Mouse (Mus musculus) ovary, postnatal 10 days (tissue): ENCODE data around the gene Kcnc3.

Experiments used
- DNase-seq: peaks from one replicate; pipeline ENCODE4 v3.0.0; 2022; ENCODE audit warnings: low spot score

The Kcnc3 gene

DNA sequence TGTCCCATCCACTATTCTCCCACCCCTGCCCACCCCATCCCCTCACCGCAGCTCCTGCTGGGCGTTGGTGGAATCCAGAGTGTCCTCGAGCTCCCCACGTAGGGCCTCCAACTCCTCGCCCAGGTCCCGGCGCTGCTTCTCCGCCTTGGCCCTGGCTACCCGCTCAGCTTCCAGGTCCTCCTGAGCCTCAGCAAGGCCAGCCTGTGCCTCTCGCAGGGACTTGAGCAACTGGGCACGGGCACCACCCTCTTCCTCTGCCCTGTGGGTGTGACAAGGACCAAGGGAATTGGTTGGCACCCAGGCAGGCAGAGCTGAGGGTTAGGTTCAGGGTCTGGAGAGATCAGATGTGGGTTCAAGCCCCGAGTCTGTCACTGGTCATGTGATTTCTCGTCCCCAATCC, 36.5 kb downstream of the Kcnc3 start:
- DNase-seq = no peak

DNA sequence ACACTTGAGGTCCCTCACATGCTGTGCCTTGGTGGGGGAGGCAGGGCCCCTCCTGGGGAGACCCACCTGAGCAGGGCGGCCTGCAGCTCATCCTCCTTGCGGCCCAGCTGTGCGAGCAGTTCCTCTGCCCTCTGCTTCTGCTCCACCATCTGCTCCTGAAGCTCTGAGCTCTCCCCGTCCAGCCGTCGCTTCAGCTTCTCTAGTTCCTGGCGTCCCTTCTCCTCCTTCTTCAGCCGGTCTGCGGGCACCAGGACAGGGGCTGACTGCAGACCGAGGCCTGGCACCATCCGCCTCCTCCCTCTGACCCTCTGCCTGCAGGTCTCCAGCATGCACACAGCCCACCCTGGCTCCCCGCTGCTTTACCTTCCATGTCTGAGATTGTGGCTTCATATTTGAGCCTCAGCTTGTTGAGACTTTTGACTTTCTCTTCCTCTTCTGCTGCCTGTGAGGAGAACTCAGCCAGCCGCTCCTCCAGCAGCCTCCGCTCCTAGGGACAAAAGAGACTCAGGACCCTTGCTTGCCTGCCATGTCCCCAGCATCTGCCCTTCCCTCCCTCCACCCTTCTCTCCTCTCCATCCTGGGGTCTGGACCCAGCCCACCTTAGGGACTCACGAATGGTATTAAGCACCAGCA, 38.1 kb downstream of the Kcnc3 start:
- DNase-seq = no peak

DNA sequence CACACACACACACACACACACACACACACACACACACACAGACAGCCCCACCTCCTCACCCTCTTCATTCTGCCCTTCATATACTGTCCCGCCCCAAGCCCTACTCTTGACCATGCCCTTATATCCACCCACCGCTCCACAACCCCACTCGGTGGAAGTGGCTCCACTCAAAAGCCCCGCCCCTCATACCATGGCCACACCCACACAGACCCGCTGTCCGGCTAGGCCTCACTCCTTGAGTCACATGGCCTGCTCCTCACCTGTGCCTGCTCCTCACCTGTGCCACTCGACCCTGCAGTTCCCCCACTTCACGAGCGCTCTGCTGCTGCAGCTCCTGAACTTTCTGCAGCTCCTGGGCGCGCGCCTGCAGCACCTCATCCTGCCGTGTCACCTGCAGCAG, 40.0 kb downstream of the Kcnc3 start:
- no peak for DNase-seq

DNA sequence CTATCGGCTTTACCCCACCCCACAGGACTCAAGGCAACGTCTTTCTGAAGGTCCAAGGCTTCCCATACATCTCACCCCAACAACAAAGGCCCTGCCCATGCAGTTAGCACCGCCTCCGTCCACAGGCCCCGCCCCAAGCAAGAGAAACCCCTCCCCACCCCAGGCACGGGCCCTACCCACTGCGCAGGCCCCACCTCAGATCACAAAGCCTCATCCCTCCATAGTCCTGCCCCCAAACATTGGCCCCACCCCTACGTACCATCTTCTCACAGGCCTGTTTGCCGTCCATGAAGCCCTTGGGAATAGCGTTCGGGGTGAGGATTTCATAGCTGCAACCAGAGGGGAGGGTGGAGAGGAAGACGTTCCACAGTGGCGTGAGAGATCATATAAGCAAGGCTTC, 42.2 kb downstream of the Kcnc3 start:
- no peak for DNase-seq

DNA sequence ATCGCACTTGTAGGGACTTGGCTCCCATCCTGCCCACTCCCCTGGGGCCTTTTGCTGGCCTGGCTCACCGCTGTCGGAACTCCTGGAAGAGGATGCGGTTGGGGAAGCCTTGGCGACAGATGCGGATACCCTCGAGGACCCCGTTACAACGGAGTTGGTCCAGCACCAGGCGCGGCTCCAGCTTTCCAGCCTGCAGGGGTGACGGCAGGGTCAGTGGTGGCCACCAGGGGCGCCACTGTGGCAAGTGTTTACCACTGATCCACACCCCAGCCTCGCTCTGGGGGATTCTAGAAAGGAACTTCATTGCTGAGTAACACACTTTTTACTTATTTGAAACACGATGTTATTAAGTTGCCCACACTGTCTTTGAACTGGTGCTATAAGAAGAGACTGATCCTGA, 42.9 kb downstream of the Kcnc3 start:
- DNase-seq = no peak

DNA sequence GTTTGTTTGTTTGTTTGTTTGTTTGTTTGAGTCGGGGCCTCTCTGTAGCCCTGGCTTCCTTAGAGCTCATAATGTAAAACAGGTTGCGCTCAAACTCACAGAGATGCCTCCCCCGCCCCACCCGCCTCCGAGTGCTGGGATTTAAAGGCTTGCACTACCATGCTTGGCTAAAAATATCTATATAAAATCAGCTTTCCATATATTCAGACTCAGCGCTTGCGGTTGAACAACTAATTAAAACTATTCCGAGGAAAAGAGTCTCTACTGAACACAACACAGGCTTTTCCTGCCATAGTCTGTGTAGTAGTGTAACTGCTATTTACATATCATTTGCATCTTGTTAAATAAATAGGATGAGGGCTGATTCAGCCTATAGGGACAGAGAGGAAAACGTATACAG, 46.2 kb downstream of the Kcnc3 start:
- no peak for DNase-seq

DNA sequence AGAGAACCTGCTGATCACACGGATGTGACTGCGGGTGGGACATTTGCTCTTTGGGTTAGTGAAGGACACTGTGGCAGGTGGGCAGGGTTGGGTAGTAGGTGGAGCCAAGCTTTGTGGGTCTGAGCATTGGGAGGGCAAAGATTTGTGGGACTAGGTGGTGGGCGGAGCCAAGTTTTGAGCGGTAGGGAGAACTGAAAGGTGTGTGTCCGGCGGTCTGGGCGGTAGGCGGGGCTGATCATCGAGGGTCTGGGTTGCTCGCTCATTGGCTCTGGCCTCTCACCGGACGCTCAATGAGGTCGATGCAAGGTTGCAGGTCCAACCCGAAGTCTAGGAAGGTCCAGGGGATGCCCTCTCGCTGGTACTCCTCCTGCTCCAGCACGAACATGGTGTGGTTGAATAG, 48.2 kb downstream of the Kcnc3 start:
- no peak for DNase-seq

DNA sequence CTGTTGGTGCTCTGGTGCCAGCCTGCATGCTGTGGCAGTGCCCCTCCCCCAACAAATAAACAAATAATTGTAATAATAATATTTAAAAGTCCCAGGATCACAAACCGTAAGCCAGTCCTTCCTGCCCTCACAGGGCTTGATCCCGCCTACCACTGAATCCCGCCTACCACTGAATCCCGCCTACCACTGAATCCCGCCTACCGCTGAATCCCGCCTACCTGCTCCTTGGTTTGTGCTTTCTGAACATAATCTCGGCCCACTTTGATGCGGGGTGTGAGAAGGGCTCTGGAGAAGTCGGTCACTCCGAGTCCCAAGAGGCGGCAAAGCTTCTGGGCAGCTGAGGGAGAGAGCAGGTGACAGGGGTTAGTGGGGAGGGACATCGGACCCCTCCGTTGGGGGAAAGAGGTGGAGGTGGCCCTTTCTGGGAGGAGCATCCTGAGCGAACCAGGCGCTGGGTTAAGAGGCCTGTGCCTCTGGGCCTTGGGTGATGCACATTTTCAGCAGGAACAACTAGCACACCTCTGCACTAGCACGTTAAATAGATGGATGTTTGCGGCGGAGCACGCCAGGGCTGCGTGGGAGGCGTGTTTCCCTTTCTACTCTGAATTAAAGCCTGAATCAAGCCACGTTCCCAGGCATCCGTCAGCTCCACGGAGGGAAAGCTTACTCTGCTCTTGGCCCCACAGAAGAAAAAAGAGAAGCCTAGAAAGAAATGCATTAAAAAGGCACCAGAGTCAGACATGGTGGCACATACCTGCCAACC, 50.6 kb downstream of the Kcnc3 start:
- no peak for DNase-seq

DNA sequence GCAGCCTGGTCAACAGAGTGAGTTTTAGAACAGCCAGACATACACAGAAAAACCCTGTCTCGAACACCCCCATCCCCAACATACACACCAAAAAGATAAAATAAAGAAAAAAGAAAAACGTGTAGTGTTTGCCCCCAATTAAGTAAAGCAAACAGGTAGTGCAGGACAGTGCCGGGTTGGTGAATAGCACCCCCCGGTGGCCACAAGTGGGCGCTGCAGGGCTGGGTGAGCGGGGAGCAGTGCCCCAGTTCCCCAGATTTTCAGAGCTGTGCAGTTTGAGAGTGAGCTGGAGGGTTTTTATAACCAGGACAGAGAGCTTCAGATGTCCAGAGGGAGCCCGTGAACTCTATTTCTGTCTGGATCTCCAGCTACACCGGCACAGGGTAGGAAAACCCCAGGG, 51.4 kb downstream of the Kcnc3 start:
- DNase-seq = no peak

DNA sequence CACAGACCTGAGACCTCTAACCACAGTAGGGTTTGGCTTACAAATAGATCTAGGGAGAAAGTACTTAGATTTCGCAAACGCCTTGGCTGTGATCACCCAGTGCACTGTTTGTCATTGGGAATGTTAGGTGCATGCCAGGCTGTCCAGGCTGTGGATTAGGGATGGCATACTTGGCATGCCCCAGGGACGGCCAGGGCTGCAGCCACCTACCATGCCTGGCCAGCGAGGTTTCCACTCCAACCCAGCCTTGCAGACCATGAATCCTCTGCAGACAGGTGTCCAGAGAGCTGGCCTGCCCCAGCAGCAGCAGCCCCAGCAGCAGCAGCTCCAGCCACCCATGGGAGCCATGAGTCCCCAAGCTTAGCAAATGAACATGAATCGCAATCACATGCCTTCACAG, 54.8 kb downstream of the Kcnc3 start:
- no peak for DNase-seq

DNA sequence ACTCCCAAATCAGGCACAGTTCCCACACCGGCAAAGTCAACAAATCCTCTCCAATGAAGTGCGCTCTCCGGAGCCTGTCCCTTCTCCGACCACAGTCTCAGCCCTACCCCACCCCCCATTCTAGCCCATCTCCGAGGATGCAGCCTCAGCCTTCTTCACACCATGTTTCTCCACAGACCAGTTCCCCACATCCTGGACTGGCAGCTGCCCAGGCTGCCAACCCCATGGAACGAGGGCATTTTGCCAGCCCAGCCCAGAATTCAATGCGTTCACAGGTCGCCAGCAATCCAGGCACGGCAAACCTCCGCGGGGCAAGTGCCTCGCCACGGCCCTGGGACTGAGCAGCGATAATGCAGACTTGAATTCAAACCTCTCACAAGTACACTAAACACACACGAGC, 55.5 kb downstream of the Kcnc3 start:
- DNase-seq = no peak

DNA sequence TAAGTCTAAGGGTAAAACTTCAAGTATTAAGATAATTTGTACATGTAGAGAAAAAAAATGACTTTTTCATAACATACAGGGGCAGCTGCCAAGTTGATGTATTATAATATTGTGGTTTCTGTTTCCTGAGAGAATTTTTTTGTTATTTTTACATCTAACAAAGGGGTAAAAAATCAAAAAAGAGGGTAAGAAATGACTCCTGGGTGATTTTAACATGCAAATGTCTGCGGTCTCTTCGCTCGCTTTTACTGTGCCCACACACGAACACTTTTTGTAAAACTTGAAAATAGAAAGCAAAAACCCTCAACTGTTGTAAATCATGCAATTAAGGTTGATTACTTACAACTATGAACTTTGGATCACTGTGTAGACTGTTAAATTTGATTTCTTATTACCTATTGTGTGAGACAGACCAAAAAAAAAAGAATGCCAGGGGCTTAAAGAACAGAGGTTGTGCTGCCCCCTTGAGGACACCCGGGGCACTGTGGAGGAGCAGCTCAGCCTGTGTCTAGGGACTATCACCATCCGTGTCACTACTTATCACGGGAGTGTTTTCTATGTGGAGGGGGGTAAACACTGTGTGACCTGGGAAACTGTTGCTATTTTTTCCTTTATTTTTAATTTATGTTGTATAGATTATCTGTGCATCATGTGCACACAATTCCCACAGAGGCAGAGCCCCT, 56.7 kb downstream of the Kcnc3 start:
- DNase-seq = no peak

DNA sequence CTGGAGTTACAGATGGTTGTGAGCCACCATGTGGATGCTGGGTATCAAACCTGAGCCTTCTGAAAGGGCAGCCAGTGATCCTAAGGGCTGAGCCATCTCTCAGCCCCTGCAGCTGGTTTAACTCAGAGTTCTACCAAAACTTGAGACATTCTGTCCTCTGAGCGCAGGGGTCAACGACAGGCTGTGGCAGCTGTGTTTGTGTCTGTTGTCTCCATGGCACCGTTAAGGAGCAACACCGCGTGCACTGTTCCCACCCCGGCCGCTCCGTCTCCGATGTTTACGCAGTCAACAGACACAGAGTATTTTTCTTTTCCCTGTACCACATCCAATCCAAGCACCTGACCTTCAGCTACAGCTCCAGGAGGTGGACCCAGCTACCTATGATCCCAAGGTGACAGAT, 57.3 kb downstream of the Kcnc3 start:
- no peak for DNase-seq

DNA sequence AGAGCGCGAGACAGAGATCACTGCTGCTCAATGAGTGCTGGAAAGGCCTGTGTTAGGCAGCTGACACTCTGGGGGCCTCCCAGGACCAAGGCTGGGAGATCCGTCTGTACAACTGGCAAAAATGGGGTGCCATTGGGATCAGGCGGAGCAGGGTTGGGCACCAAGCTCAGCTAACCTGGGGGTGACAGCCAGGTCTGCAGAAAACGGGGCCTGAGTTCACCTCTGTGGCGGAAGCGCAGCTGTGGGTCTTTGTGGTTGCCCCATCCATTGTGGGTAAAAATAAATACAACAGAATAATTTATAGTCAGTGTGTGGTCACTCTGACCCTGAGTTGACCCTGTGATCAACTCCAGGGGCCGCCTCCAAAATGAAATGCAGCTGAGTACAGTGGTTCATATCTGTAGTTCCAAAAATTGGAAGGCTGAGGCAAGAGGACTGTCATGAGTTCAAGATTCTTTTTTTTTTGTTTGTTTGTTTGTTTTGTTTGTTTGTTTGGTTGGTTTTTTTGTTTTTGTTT, 58.7 kb downstream of the Kcnc3 start:
- no peak for DNase-seq

DNA sequence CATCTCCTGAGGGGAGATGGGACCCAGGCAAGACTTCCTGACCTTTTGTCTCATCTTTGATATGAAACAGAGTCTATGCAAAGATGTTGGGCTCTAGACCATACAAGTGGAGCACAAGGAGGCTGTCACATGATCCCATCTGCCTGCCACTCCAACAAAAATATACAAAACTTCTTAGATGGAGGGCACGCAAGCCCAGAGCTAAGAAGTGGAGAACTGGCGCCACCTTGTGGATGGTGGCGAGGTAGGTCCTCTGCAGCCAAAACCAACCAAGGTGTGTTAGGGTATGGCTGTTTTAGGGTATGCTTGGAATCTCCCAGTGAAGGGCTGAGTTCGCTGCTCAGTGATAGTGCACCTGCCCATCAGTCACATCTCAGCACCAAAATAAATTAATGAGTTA, 59.5 kb downstream of the Kcnc3 start:
- no peak for DNase-seq

DNA sequence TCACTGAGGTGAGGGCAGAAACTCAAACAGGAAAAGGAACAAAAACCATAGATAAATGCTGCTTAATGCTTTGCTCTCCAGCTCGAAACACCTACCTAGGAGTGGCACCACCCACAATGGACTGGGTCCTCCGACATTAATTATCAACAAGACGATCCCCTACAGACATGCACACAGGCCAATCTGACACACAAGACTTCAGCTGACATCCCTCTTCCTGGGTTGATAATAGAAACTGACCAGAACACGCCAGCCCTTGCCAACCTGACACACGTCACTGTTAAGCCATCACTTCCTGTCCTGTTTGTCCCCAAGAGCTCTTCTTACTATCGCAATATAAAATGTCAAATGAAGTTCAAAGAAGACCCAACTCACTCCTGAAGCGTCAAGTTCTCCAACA, 61.0 kb downstream of the Kcnc3 start:
- no peak for DNase-seq

DNA sequence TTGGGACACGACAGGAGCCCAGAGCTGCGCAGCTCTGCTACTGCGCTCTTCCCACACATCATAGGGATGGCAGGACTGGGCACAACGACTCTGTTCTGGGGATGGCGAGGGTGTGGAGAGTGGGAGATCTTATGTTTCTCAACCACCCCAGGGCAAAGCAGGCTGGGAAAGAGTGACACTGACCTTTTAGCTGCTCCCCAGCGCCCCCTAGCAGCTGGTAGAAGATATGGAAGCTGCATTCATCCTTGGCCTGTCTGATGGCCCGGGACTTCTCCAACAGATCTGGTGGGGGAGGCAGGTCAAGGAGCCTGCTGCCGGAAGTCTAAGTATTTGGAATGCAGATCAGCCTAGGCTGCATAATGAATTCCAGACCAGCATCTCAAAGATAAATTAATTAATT, 63.3 kb downstream of the Kcnc3 start:
- no peak for DNase-seq
